Mouse (Mus musculus): ENCODE results near the gene Tmub2.

DNA sequence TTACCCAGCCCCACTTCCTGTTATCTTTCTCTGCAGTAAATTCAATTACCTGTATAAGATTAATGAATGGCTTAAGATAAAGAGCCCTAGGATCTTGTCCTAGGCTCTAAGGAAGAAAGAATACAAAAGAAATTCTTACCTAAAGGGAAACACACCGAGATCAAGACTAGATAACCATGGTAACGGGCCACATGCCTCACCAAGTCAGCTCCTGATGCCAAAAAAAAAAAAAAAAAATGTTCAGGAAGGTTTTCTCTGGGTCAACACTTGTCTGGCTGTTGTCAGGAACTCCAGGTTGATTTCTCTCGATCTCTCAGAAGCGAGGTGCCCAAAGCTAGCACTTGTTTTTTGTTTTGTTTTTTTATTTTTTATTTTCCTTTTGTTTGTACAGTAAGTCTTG is 49.3 kb downstream of the Tmub2 start:
- TF ChIP-seq POLR2A (IDR thresholded peaks at IDR 0.05; ENCODE audit: low read depth, low read length) = no peak
- TF ChIP-seq CTCF (conservative IDR thresholded peaks at IDR 0.05; ENCODE audit: insufficient read depth, insufficient read length, low read depth, low read length) = no peak
